Mouse (Mus musculus) hindbrain, postnatal 0 days (tissue): ENCODE data around the gene Olfr1335. TPM values are rescaled to one million over a fixed set of nuclear protein-coding genes. Genes with fewer than 3 reads are reported as not detected.
"Not testable (repeated sequence)": the region's sequence is repeated elsewhere in the genome, so short reads cannot be mapped to it uniquely, and the experiment has no call there.

ENCODE experiments used
- ATAC-seq: fragments of 200-750 bp; cut with Nextera tagmentation; 2 replicates; pipeline ENCODE4 v1.8.0; 2017; ENCODE audit warnings: mild to moderate bottlenecking, moderate TSS enrichment, moderate library complexity
- DNase-seq: peaks from one replicate; pipeline ENCODE4 v3.0.0-alpha.2; 2015; ENCODE audit warnings: low spot score
- H3K27ac ChIP-seq: fragments of 300-500 bp; sonication (generic); 2 replicates; pipeline ENCODE4 v1.5.1; 2014; ENCODE audit warnings: mild to moderate bottlenecking
- H3K27me3 ChIP-seq: fragments of 300-500 bp; sonication (generic); 2 replicates; pipeline ENCODE4 v1.6.1; 2014; ENCODE audit warnings: low read length, mixed read lengths; ENCODE audit not compliant: insufficient read depth
- H3K36me3 ChIP-seq: fragments of 300-500 bp; sonication (generic); 2 replicates; pipeline ENCODE4 v1.6.1; 2014; ENCODE audit warnings: low read length, mixed read lengths; ENCODE audit not compliant: insufficient read depth
- H3K4me1 ChIP-seq: fragments of 300-500 bp; sonication (generic); 2 replicates; pipeline ENCODE4 v1.6.1; 2014; ENCODE audit warnings: antibody characterized with exemption, low read length, mixed read lengths; ENCODE audit not compliant: insufficient read depth
- H3K4me2 ChIP-seq: fragments of 300-500 bp; sonication (generic); 2 replicates; pipeline ENCODE4 v1.6.1; 2014; ENCODE audit warnings: low read depth, mild to moderate bottlenecking, low read length, moderate library complexity, mixed read lengths
- H3K4me3 ChIP-seq: fragments of 300-500 bp; sonication (generic); 2 replicates; pipeline ENCODE4 v1.5.1; 2014; ENCODE audit warnings: low read length
- H3K9ac ChIP-seq: fragments of 300-500 bp; sonication (generic); replicated peaks from 2 replicates; pipeline ENCODE4 v1.6.1; 2014; ENCODE audit warnings: mild to moderate bottlenecking, low read length, moderate library complexity, mixed read lengths
- H3K9me3 ChIP-seq: fragments of 300-500 bp; sonication (generic); 2 replicates; pipeline ENCODE4 v1.6.1; 2016; ENCODE audit warnings: low read length, mixed read lengths
- CTCF ChIP-seq: IDR thresholded peaks from 2 replicates; pipeline ENCODE4 v1.5.1; 2016; ENCODE audit warnings: antibody characterized with exemption, control low read depth, low read depth
- WGBS: fragments of 180-500 bp; shearing (Covaris S2); extraction: QIAGEN DNeasy Blood & Tissue Kit; methylation state at CpG from one replicate; pipeline ENCODE4 v1.1.7; 2014; 5-methylcytosine and 5-hydroxymethylcytosine counted together
- polyA plus RNA-seq: library from polyadenylated mRNA; unstranded; fragments of >200 nt; fragmentation: Nextera tagmentation; extraction: Ambion mirVana; gene quantifications from 2 replicates; pipeline ENCODE4 v1.2.1, GENCODE M21; 2015
- total RNA-seq: library from RNA; depleted of rRNA; stranded (reverse); fragments of >200 nt; gene quantifications from 2 replicates; pipeline ENCODE4 v1.2.3, GENCODE M21; 2014; rRNA removed

Olfr1335 gene
- total RNA-seq, result not detected in 2 replicates
- polyA plus RNA-seq, result not detected in 2 replicates

DNA sequence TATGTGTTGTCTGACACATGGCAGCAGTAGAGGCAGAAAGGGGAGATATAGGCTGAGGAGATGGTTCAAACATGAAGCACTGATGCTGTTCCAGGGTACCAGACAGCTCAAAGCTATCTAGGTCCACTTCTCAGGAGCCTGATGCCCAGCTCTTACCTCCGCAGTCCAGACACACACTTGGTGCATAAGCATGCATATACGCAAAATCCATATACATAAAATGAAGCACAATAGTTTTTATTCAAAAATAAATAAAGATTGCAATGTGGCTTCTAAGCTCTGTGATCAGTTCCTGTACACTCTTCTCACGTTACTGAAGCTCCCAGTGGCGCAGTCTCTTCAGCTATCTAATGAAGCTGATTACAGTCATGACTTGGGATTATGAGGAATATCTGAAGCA is at the start of gene Olfr1335:
TSS of gene Olfr1335 (minus strand) at position 101 of the 400 bp plus-strand sequence.
- Histone ChIP-seq H3K4me2 (no peak within 1 kb of the TSS), H3K9ac (no peak within 1 kb of the TSS), H3K27ac (no peak within 1 kb of the TSS), H3K9me3 (no peaks in the 10 kb centered on the region), H3K4me1 (no peaks in the 10 kb centered on the region), H3K36me3 (no peaks in the 10 kb centered on the region), H3K27me3 (no peaks in the 10 kb centered on the region), H3K4me3 (no peak within 1 kb of the TSS)
- ATAC-seq, result no peak
- no peak for TF ChIP-seq CTCF
- DNase-seq, result no peak
- WGBS, result 90% methylated on average over 4 of the region's 4 CpGs

DNA sequence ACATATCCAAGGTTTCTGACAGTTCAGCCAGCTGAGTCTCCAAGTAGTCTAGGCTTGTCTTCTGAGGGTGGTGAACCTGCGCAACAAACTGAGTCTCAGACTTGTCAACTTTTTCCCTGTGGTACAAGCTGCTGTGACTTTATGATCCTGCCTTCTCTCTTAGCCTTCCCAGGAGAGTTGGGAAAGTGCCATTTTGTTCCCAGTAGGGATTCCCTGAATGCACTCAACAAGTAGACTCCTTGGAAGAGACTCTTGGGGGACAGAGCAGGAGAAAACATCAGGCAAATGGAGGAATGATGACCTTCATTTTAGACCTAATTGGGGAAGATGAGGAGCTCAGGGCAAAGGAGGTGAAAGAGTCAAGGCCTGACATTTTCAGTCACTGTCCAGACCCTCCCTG is 26.4 kb upstream of the Olfr1335 start, which contains the start of gene Olfr1333:
TSS of gene Olfr1333 (minus strand) at position 101 of the 400 bp plus-strand sequence.
- DNase-seq (no peak), ATAC-seq (no peak)
- Histone ChIP-seq H3K36me3 (no peaks in the 10 kb centered on the region), H3K9me3 (no peaks in the 10 kb centered on the region), H3K27me3 (no peaks in the 10 kb centered on the region), H3K4me2 (no peak within 1 kb of the TSS), H3K4me3 (no peak within 1 kb of the TSS), H3K4me1 (no peaks in the 10 kb centered on the region), H3K27ac (no peak within 1 kb of the TSS), H3K9ac (no peak within 1 kb of the TSS)
- TF ChIP-seq CTCF, result no peak
- WGBS, result 100% methylated on average over 1 of the region's 1 CpGs

DNA sequence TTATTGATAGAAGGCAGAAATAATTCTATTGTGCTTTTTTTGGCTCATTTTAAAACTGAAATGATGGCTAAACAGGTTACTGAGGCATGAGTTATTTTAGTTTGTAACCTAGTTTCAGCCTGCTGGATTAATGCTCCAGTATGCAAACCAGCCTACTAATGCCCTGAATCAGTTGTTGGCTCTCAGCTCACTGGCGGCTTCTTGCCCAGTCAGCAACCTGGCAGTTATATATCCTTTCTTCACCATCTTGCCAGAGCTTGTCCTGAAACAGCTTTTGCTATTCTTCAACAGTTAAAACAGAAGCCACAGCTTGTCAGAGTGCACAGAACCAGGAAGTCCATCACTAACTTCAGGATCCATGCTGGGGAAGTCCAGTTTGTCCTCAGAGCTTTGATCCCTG is 9.2 kb upstream of the Olfr1335 start:
- DNase-seq (no peak), ATAC-seq (no peak)
- H3K27ac ChIP-seq, result no peak overlapping the region
- TF ChIP-seq CTCF, result no peak
- no peaks in the 10 kb centered on the region for H3K27me3 ChIP-seq
- H3K36me3 ChIP-seq, result no peaks in the 10 kb centered on the region
- H3K9ac ChIP-seq, result no peak overlapping the region
- H3K4me1 ChIP-seq, result no peaks in the 10 kb centered on the region
- H3K9me3 ChIP-seq, result no peaks in the 10 kb centered on the region
- no peak overlapping the region for H3K4me3 ChIP-seq
- WGBS, result 63% methylated on average over 1 of the region's 1 CpGs
- H3K4me2 ChIP-seq, result no peak overlapping the region

DNA sequence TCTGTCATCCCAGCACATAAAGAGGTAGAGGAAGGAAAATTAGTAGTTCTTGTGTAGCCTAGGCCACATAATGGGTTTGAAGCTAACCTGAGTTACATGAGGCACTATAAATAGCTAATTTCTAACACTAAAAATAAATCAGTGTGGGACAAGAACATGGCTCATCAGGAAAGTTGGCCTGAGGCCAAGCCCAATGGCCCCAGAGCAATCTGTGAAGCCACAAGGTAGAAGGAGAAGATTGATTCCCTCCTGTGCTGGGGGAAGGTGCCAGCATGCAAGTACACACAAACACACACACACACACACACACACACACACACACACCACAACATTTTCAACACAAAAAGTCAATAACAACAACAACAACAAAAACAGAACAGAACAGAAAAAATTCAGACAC is 16.9 kb downstream of the Olfr1335 start:
- DNase-seq, ATAC-seq, H3K9me3 ChIP-seq: not testable (repeated sequence)

DNA sequence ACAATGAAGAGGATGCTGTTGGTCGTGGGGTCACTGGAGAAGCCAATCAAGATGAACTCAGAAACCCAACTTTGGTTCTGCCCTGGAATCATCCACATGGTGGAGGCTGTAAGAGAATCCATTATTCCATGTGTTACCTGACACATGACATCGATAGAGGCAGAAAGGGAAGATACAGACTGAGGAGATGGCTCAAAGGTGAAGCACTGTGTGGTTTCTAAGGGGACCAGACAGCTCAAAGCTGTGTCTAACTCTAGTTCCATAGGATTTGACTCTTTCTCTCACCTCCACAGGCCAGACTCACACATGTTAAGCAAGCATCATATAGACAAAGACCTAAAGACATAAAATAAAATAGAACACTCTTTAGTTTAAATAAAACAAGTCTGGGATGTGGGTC is 27.3 kb downstream of the Olfr1335 start, which contains the start of gene Olfr1337:
TSS of gene Olfr1337 (minus strand) at position 101 of the 400 bp plus-strand sequence.
- no peak for DNase-seq
- Histone ChIP-seq H3K4me3 (no peak within 1 kb of the TSS), H3K4me1 (no peaks in the 10 kb centered on the region), H3K4me2 (no peak within 1 kb of the TSS), H3K9ac (no peak within 1 kb of the TSS), H3K27ac (no peak within 1 kb of the TSS), H3K9me3 (no peaks in the 10 kb centered on the region), H3K27me3 (no peaks in the 10 kb centered on the region), H3K36me3 (no peaks in the 10 kb centered on the region)
- ATAC-seq, result no peak
- 83% methylated on average over 2 of the region's 2 CpGs for WGBS
- no peak for TF ChIP-seq CTCF

More for the DNA sequence above, 16.9 kb downstream of the Olfr1335 start:
- not testable (repeated sequence) for H3K36me3 ChIP-seq, H3K4me3 ChIP-seq, H3K27me3 ChIP-seq, H3K9ac ChIP-seq, H3K4me1 ChIP-seq, H3K4me2 ChIP-seq, H3K27ac ChIP-seq

Other genes with a start within 250 kb of the Olfr1335 start
- gene Cfap57, start 189.2 kb downstream of the Olfr1335 start, total RNA-seq, result 0.65 and 1.3 TPM in 2 replicates
- 0.70 and 1.2 TPM in 2 replicates for gene Cfap57, start 189.2 kb downstream of the Olfr1335 start, polyA plus RNA-seq
- 31.6 and 40.0 TPM in 2 replicates for gene Ebna1bp2, start 189.1 kb downstream of the Olfr1335 start, total RNA-seq
- 85.4 and 98.5 TPM in 2 replicates for gene Ebna1bp2, start 189.1 kb downstream of the Olfr1335 start, polyA plus RNA-seq
- not detected in 2 replicates for gene Olfr62, start 151.0 kb downstream of the Olfr1335 start, total RNA-seq
- not detected in 2 replicates for gene Olfr62, start 151.0 kb downstream of the Olfr1335 start, polyA plus RNA-seq
- gene Olfr1342, start 117.2 kb downstream of the Olfr1335 start, total RNA-seq, result not detected in 2 replicates
- 0.04 TPM in 1 of 2 replicates, not detected in the other for gene Olfr1342, start 117.2 kb downstream of the Olfr1335 start, polyA plus RNA-seq
- not detected in 2 replicates for gene Olfr1341, start 106.4 kb downstream of the Olfr1335 start, total RNA-seq
- gene Olfr1341, start 106.4 kb downstream of the Olfr1335 start, polyA plus RNA-seq, result not detected in 2 replicates
- not detected in 2 replicates for gene Olfr1340, start 89.8 kb downstream of the Olfr1335 start, total RNA-seq
- gene Olfr1340, start 89.8 kb downstream of the Olfr1335 start, polyA plus RNA-seq, result not detected in 2 replicates
- not detected in 2 replicates for gene Olfr1339, start 77.8 kb downstream of the Olfr1335 start, total RNA-seq
- gene Olfr1339, start 77.8 kb downstream of the Olfr1335 start, polyA plus RNA-seq, result not detected in 2 replicates
- gene Olfr1338, start 51.2 kb downstream of the Olfr1335 start, total RNA-seq, result not detected in 2 replicates
- not detected in 2 replicates for gene Olfr1338, start 51.2 kb downstream of the Olfr1335 start, polyA plus RNA-seq
- gene Olfr1337, start 27.4 kb downstream of the Olfr1335 start, total RNA-seq, result not detected in 2 replicates
- gene Olfr1337, start 27.4 kb downstream of the Olfr1335 start, polyA plus RNA-seq, result not detected in 2 replicates
- gene Olfr1333, start 26.3 kb upstream of the Olfr1335 start, total RNA-seq, result not detected in 2 replicates
- gene Olfr1333, start 26.3 kb upstream of the Olfr1335 start, polyA plus RNA-seq, result not detected in 2 replicates
- not detected in 2 replicates for gene Olfr1331, start 54.7 kb upstream of the Olfr1335 start, total RNA-seq
- not detected in 2 replicates for gene Olfr1331, start 54.7 kb upstream of the Olfr1335 start, polyA plus RNA-seq
- gene Olfr1330, start 78.7 kb upstream of the Olfr1335 start, total RNA-seq, result not detected in 2 replicates
- gene Olfr1330, start 78.7 kb upstream of the Olfr1335 start, polyA plus RNA-seq, result not detected in 2 replicates
- gene Olfr1329, start 107.5 kb upstream of the Olfr1335 start, total RNA-seq, result not detected in 2 replicates
- gene Olfr1329, start 107.5 kb upstream of the Olfr1335 start, polyA plus RNA-seq, result not detected in 2 replicates
- not detected in 2 replicates for gene Olfr1328, start 128.7 kb upstream of the Olfr1335 start, total RNA-seq
- gene Olfr1328, start 128.7 kb upstream of the Olfr1335 start, polyA plus RNA-seq, result not detected in 2 replicates
- gene Lao1, start 151.6 kb upstream of the Olfr1335 start, total RNA-seq, result 0.07 and 0.58 TPM in 2 replicates
- gene Lao1, start 151.6 kb upstream of the Olfr1335 start, polyA plus RNA-seq, result 0.15 and 0.29 TPM in 2 replicates